Mouse (Mus musculus) colon, adult 2 months (tissue): ENCODE results near the gene Ccdc150. TPM values are rescaled to one million over a fixed set of nuclear protein-coding genes. Genes with fewer than 3 reads are reported as not detected.

Experiments used
- polyA plus RNA-seq: library from polyadenylated mRNA; depleted of rRNA; stranded (reverse); fragments of >200 nt; gene quantifications from 2 replicates; pipeline ENCODE4 v1.2.3, GENCODE M21; 2012; rRNA removed

Gene Ccdc150
- not detected in 2 replicates for polyA plus RNA-seq

DNA sequence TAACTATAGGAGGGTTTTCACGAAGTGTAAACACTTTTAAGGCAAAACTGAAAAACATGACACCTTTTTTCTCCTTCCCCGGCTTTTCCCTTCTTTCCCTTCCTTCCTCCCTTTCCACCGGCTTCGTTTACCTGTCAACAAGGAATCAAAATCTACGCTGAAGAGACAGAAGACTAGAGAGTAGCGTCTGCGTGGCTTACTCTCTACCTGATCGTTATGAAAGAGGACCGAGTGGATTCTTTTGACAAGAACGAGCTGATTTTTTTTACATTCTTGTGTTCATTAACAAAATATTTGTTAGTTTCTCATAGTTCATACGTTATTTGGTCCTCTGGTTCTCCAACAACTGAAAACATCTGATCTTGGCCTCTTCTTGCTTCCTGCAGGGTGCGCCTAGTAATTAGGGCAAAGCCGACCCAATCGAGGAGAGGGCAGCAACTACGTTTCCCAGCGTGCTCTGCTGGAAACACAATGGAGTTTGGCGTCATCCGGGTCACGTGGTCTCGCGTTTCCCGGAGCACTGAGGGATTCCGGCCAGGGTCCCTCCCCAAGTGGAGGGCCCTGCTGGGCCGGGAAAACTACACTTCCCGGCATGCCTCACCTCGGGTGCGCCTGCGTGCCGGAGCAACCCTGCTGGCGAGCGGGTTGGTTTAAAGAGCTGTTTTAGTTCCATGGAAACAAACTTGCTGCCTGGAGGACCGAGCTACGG lies at the start of gene Ccdc150:
Gene Ccdc150, plus strand, starts transcription at position 526 of the 709 bp plus-strand sequence.

Other genes with a start within 250 kb of the Ccdc150 start
- gene Hecw2, start 55.5 kb upstream of the Ccdc150 start, polyA plus RNA-seq = 0.35 and 0.56 TPM in 2 replicates
- gene Gtf3c3, start 188.3 kb downstream of the Ccdc150 start, polyA plus RNA-seq = 1.7 and 1.9 TPM in 2 replicates